Mouse (Mus musculus): ENCODE measurements around the gene Sh3rf1. TPM values are rescaled to one million over a fixed set of nuclear protein-coding genes. Genes with fewer than 3 reads are reported as not detected.

Sh3rf1 gene
- polyA plus RNA-seq, 1 experiment from 2014 or later, result 24.0 TPM

GRCm38 (mm10) chr8:61194306-61194925 is 29.3 kb upstream of the Sh3rf1 start:
- WGBS, result 86% methylated on average over 5 of the region's 5 CpGs
- Histone ChIP-seq H3K9ac (replicated peaks; ENCODE audit: low read depth, low read length) (no peak overlapping the region), H3K4me3 (ENCODE audit: low read depth, low read length) (no peak overlapping the region), H3K27ac (ENCODE audit: low read depth, low read length) (no peak overlapping the region), H3K9me3 (ENCODE audit: control insufficient read depth, low read length) (no peaks in the 10 kb centered on the region), H3K4me1 (ENCODE audit: control insufficient read depth, insufficient read depth, low read length) (no peaks in the 10 kb centered on the region), H3K27me3 (ENCODE audit: control insufficient read depth, insufficient read depth, low read length) (no peaks in the 10 kb centered on the region), H3K4me2 (ENCODE audit: low read depth, low read length) (no peak overlapping the region), H3K36me3 (ENCODE audit: control insufficient read depth, insufficient read depth, low read length) (no peaks in the 10 kb centered on the region)
- ATAC-seq (ENCODE audit: low read depth), result no peak

DNA sequence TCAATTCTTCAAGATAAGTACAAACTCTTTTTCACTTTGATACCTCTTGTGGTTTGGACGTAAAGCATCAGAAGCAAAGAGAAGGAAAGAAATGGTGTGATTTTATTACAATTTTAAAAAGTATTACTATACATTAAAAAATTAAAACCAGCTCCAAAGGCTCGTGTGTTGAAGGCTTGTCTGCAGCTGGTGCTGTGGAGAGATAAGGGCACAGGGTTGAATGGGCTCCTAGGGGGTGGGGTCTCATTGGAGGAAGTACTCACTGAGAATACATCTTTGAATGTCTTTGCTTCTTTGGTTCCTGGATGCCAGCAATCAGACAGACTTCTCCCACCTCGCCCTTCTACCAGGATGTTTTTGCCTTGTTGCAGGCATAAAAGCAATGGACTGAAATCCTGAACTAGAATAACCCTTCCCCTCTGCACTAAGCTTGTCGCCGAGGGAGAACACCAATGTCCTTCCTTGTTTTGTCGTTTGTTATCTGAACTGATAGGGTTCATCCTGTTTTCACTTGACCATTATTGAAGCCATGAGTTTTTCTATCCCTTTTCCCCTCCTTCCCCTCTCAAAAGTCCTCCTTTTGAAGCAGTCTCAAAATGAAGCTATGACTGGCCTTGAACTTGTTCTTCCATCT is 23.3 kb upstream of the Sh3rf1 start:
- no peaks in the 10 kb centered on the region for H3K36me3 ChIP-seq (ENCODE audit: control insufficient read depth, insufficient read depth, low read length)
- no peak overlapping the region for H3K4me2 ChIP-seq (ENCODE audit: low read depth, low read length)
- no peaks in the 10 kb centered on the region for H3K27me3 ChIP-seq (ENCODE audit: control insufficient read depth, insufficient read depth, low read length)
- H3K4me1 ChIP-seq (ENCODE audit: control insufficient read depth, insufficient read depth, low read length), result no peaks in the 10 kb centered on the region
- no peak overlapping the region for H3K9ac ChIP-seq (replicated peaks; ENCODE audit: low read depth, low read length)
- no peak overlapping the region for H3K27ac ChIP-seq (ENCODE audit: low read depth, low read length)
- no peak overlapping the region for H3K4me3 ChIP-seq (ENCODE audit: low read depth, low read length)
- no peak for ATAC-seq (ENCODE audit: low read depth)
- 84% methylated on average over 6 of the region's 6 CpGs for WGBS
- no peaks in the 10 kb centered on the region for H3K9me3 ChIP-seq (ENCODE audit: control insufficient read depth, low read length)

DNA sequence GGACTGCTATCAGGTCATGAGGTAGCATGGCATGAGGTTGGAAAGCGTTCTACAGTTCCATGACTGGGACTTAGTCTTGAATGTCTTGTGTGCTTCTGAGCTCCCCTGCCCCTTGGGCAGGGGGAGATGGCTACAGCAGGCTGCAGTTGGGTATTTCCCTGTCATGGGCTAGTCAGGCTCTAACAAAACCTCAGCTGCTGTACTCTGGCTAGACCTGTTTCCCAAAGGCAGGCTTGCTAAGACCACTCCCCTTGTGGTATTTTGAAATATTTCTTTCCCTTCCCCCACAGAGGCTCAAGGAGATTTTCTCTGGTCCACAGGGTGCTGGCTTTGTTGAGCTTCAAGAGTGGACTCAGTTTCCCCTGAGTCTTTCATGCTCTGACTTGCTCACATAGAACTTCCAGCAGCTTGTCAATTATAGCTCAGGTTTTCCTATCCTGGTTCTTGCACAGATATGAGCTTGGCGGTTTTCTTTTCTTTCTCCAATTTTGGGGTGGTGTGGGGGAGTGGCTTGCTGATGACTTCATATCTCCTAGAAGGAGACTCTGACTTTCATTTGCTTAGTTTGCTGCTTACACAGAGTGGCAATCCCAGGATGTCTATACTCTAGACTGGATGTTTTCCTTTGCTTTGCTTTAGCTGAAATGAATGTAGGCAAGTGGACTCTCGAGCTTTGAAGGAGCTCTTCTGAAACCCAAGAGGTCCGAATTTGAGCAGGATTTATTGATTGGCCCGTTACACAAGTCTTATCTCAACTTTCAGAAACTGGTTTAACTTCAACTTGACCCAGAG is 20.4 kb upstream of the Sh3rf1 start:
- Histone ChIP-seq H3K4me1 (ENCODE audit: control insufficient read depth, insufficient read depth, low read length) (no peaks in the 10 kb centered on the region), H3K4me3 (ENCODE audit: low read depth, low read length) (no peak overlapping the region), H3K4me2 (ENCODE audit: low read depth, low read length) (no peak overlapping the region), H3K9ac (replicated peaks; ENCODE audit: low read depth, low read length) (no peak overlapping the region), H3K27me3 (ENCODE audit: control insufficient read depth, insufficient read depth, low read length) (no peaks in the 10 kb centered on the region), H3K36me3 (ENCODE audit: control insufficient read depth, insufficient read depth, low read length) (no peaks in the 10 kb centered on the region), H3K27ac (ENCODE audit: low read depth, low read length) (no peak overlapping the region), H3K9me3 (ENCODE audit: control insufficient read depth, low read length) (no peaks in the 10 kb centered on the region)
- ATAC-seq (ENCODE audit: low read depth), result no peak
- 87% methylated on average over 5 of the region's 5 CpGs for WGBS

DNA sequence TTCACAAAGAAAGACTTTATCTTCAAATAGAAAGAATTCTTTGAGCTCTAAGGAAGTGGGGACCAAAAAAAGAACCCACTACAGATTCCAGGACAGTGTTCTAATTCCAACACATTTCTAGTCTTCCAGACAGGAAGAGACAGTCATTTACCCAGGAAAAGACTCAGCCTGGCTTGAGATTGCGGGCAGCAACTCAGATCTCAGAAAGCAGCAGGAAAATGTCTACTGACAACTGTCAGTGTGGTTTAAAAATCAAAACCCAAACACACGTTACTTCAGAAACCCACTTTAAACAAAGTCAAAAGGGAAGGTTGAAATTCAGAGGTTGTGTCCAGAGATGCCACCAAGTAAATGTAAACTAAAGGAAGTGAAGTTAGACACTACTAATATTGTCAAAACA is 16.8 kb upstream of the Sh3rf1 start:
- H3K9ac ChIP-seq (replicated peaks; ENCODE audit: low read depth, low read length), result no peak overlapping the region
- no peak for ATAC-seq (ENCODE audit: low read depth)
- H3K4me3 ChIP-seq (ENCODE audit: low read depth, low read length), result no peak overlapping the region
- H3K4me1 ChIP-seq (ENCODE audit: control insufficient read depth, insufficient read depth, low read length), result no peaks in the 10 kb centered on the region
- WGBS, result 82% methylated on average over 2 of the region's 2 CpGs
- no peaks in the 10 kb centered on the region for H3K27me3 ChIP-seq (ENCODE audit: control insufficient read depth, insufficient read depth, low read length)
- no peak overlapping the region for H3K4me2 ChIP-seq (ENCODE audit: low read depth, low read length)
- H3K9me3 ChIP-seq (ENCODE audit: control insufficient read depth, low read length), result no peaks in the 10 kb centered on the region
- H3K36me3 ChIP-seq (ENCODE audit: control insufficient read depth, insufficient read depth, low read length), result no peaks in the 10 kb centered on the region
- no peak overlapping the region for H3K27ac ChIP-seq (ENCODE audit: low read depth, low read length)

DNA sequence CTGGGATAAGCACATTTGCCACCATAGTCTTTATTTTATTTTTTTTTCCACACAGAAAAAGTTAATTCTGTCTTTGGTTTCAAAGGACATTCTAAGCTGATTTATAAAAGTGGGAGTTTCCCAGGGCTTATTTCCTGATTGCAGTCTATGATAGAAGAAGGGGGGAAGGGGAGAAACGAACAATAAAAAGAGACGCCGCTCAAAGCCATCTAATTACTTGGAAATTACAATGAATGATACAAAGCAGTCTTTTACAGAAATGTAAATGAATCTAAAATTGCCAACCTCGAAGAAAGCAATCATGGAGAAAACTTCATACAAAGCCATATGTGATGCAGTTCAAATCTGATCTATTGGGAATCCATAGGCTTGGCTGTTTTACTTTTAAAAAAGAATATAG is 16.0 kb upstream of the Sh3rf1 start:
- Histone ChIP-seq H3K27ac (ENCODE audit: low read depth, low read length) (no peak overlapping the region), H3K4me2 (ENCODE audit: low read depth, low read length) (no peak overlapping the region), H3K4me3 (ENCODE audit: low read depth, low read length) (no peak overlapping the region), H3K36me3 (ENCODE audit: control insufficient read depth, insufficient read depth, low read length) (no peaks in the 10 kb centered on the region), H3K4me1 (ENCODE audit: control insufficient read depth, insufficient read depth, low read length) (no peaks in the 10 kb centered on the region), H3K9ac (replicated peaks; ENCODE audit: low read depth, low read length) (no peak overlapping the region), H3K9me3 (ENCODE audit: control insufficient read depth, low read length) (no peaks in the 10 kb centered on the region), H3K27me3 (ENCODE audit: control insufficient read depth, insufficient read depth, low read length) (no peaks in the 10 kb centered on the region)
- ATAC-seq (ENCODE audit: low read depth), result no peak
- WGBS, result 51% methylated on average over 4 of the region's 4 CpGs

DNA sequence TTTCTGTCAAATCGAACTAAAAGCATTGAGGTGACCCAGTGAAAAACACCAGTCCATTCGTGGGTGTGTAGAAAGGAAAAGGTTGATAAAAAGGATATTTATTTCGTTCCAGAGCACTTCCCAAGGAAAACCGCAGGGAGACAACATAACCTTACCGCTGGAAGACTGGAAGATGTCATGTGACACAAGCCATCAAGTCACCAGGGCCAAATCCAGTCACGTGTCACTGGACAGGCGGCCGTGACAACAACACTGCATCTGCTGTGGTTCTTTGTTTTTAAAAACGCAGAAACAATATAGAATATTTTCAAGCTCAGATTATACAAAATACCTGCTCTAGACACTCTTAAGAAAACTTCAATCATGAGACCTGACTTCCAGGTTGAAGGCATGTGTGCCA is 15.0 kb upstream of the Sh3rf1 start:
- no peak overlapping the region for H3K9ac ChIP-seq (replicated peaks; ENCODE audit: low read depth, low read length)
- 88% methylated on average over 9 of the region's 9 CpGs for WGBS
- no peaks in the 10 kb centered on the region for H3K36me3 ChIP-seq (ENCODE audit: control insufficient read depth, insufficient read depth, low read length)
- no peak for ATAC-seq (ENCODE audit: low read depth)
- H3K4me2 ChIP-seq (ENCODE audit: low read depth, low read length), result no peak overlapping the region
- no peaks in the 10 kb centered on the region for H3K27me3 ChIP-seq (ENCODE audit: control insufficient read depth, insufficient read depth, low read length)
- no peaks in the 10 kb centered on the region for H3K4me1 ChIP-seq (ENCODE audit: control insufficient read depth, insufficient read depth, low read length)
- H3K27ac ChIP-seq (ENCODE audit: low read depth, low read length), result no peak overlapping the region
- no peaks in the 10 kb centered on the region for H3K9me3 ChIP-seq (ENCODE audit: control insufficient read depth, low read length)
- H3K4me3 ChIP-seq (ENCODE audit: low read depth, low read length), result no peak overlapping the region

GRCm38 (mm10) chr8:61210836-61211235 is 12.8 kb upstream of the Sh3rf1 start:
- H3K9me3 ChIP-seq (ENCODE audit: control insufficient read depth, low read length), result no peaks in the 10 kb centered on the region
- H3K4me2 ChIP-seq (ENCODE audit: low read depth, low read length), result no peak overlapping the region
- no peak for ATAC-seq (ENCODE audit: low read depth)
- no peak overlapping the region for H3K9ac ChIP-seq (replicated peaks; ENCODE audit: low read depth, low read length)
- no peaks in the 10 kb centered on the region for H3K36me3 ChIP-seq (ENCODE audit: control insufficient read depth, insufficient read depth, low read length)
- H3K4me1 ChIP-seq (ENCODE audit: control insufficient read depth, insufficient read depth, low read length), result no peaks in the 10 kb centered on the region
- WGBS, result 88% methylated on average over 8 of the region's 8 CpGs
- H3K4me3 ChIP-seq (ENCODE audit: low read depth, low read length), result no peak overlapping the region
- no peaks in the 10 kb centered on the region for H3K27me3 ChIP-seq (ENCODE audit: control insufficient read depth, insufficient read depth, low read length)
- H3K27ac ChIP-seq (ENCODE audit: low read depth, low read length), result no peak overlapping the region

- no peaks in the 10 kb centered on the region for H3K27me3 ChIP-seq (ENCODE audit: control insufficient read depth, insufficient read depth, low read length)
- WGBS, result 38% methylated on average over 5 of the region's 5 CpGs
- no peaks in the 10 kb centered on the region for H3K9me3 ChIP-seq (ENCODE audit: control insufficient read depth, low read length)
- H3K4me3 ChIP-seq (ENCODE audit: low read depth, low read length), result no peak overlapping the region
- H3K27ac ChIP-seq (ENCODE audit: low read depth, low read length), result no peak overlapping the region
- ATAC-seq (ENCODE audit: low read depth), result no peak
- no peak overlapping the region for H3K4me2 ChIP-seq (ENCODE audit: low read depth, low read length)
- H3K9ac ChIP-seq (replicated peaks; ENCODE audit: low read depth, low read length), result no peak overlapping the region
- H3K36me3 ChIP-seq (ENCODE audit: control insufficient read depth, insufficient read depth, low read length), result no peaks in the 10 kb centered on the region
- H3K4me1 ChIP-seq (ENCODE audit: control insufficient read depth, insufficient read depth, low read length), result no peaks in the 10 kb centered on the region
These were observed 8.4 kb upstream of the Sh3rf1 start for GRCm38 (mm10) chr8:61215081-61215819.

GRCm38 (mm10) chr8:61217017-61217416 is 6.7 kb upstream of the Sh3rf1 start:
- Histone ChIP-seq H3K4me3 (ENCODE audit: low read depth, low read length) (no peak overlapping the region), H3K9me3 (ENCODE audit: control insufficient read depth, low read length) (no peaks in the 10 kb centered on the region), H3K36me3 (ENCODE audit: control insufficient read depth, insufficient read depth, low read length) (no peaks in the 10 kb centered on the region), H3K9ac (replicated peaks; ENCODE audit: low read depth, low read length) (no peak overlapping the region), H3K27me3 (ENCODE audit: control insufficient read depth, insufficient read depth, low read length) (no peaks in the 10 kb centered on the region), H3K4me2 (ENCODE audit: low read depth, low read length) (no peak overlapping the region), H3K27ac (ENCODE audit: low read depth, low read length) (no peak overlapping the region), H3K4me1 (ENCODE audit: control insufficient read depth, insufficient read depth, low read length) (no peaks in the 10 kb centered on the region)
- no peak for ATAC-seq (ENCODE audit: low read depth)
- WGBS, result 50% methylated on average over 3 of the region's 3 CpGs
